Comparison of ENCODE assay signal across 8 mouse cellular contexts in genomic region chr14:30612523-30612922, GRCm38 (mm10). TPM values are rescaled to one million over a fixed set of nuclear protein-coding genes. Genes with fewer than 3 reads are reported as not detected.
DNase-seq lines count a peak whose midpoint lies in the region; ATAC-seq and TF ChIP-seq lines count a peak whose summit lies in the region.

No protein-coding gene starts in this region.

- 20% methylated on average over 7 of the region's 7 CpGs for WGBS in heart, embryonic 10.5 days
- 18% methylated on average over 7 of the region's 7 CpGs for WGBS in midbrain, postnatal 0 days

- peak; percentile 78 for TF ChIP-seq CTCF in midbrain, postnatal 0 days (IDR thresholded peaks at IDR 0.05)
- peak; percentile 95 for TF ChIP-seq CTCF in testis, adult 2 months (IDR thresholded peaks at IDR 0.05; ENCODE audit: control insufficient read depth, insufficient read depth, insufficient replicate concordance, low read depth, low read length)

- peak; percentile 76 for DNase-seq in layer of hippocampus, adult 11-12 months (ENCODE audit: low spot score)
- no peak for DNase-seq in layer of hippocampus, adult 9-10 months (ENCODE audit: low spot score)
- peak; percentile 87 for DNase-seq in adrenal gland, adult 2 months
- peak; percentile 77 for DNase-seq in embryo, embryonic 11 days
- peak; percentile 88 for DNase-seq in heart, embryonic 10.5 days (ENCODE audit: low spot score)
- DNase-seq in left cerebral cortex, postnatal 10 days (ENCODE audit: extremely low spot score in 1 of 2, low spot score in 2 of 2): peak; percentile 48 to 87
- DNase-seq in midbrain, postnatal 0 days (ENCODE audit: low spot score): peak; percentile 34

- TF ChIP-seq POLR2A in testis, adult 2 months (IDR thresholded peaks at IDR 0.05; ENCODE audit: control insufficient read depth, low read depth, low read length): no peak

- no peak overlapping the region for H3K4me3 ChIP-seq in heart, embryonic 10.5 days
- H3K4me3 ChIP-seq in midbrain, postnatal 0 days (ENCODE audit: low read depth, low read length): no peak overlapping the region
- H3K4me3 ChIP-seq in testis, adult 2 months (ENCODE audit: control insufficient read depth, low read depth, low read length): no peak overlapping the region

- no peak overlapping the region for H3K9ac ChIP-seq in midbrain, postnatal 0 days (replicated peaks; ENCODE audit: low read length, poor library complexity, severe bottlenecking)

- H3K9me3 ChIP-seq in heart, embryonic 10.5 days: no peaks in the 10 kb centered on the region
- H3K9me3 ChIP-seq in midbrain, postnatal 0 days (ENCODE audit: low read length): no peaks in the 10 kb centered on the region

- peaks cover 31% of the 10 kb centered on the region for H3K4me1 ChIP-seq in heart, embryonic 10.5 days
- no peaks in the 10 kb centered on the region for H3K4me1 ChIP-seq in midbrain, postnatal 0 days (ENCODE audit: insufficient read depth, low read length)
- H3K4me1 ChIP-seq in testis, adult 2 months (ENCODE audit: control insufficient read depth, insufficient read depth, low read length): no peaks in the 10 kb centered on the region

- H3K4me2 ChIP-seq in midbrain, postnatal 0 days (ENCODE audit: low read depth, low read length, poor library complexity, severe bottlenecking): no peak overlapping the region

- intact Hi-C loops in left cerebral cortex, postnatal 10 days (cut with DNase I): no loop called here

- no peak overlapping the region for H3K27ac ChIP-seq in heart, embryonic 10.5 days
- no peak overlapping the region for H3K27ac ChIP-seq in midbrain, postnatal 0 days (ENCODE audit: low read depth, low read length)
- H3K27ac ChIP-seq in testis, adult 2 months (ENCODE audit: control insufficient read depth, insufficient read depth, low read depth, low read length): no peak overlapping the region

- no peaks in the 10 kb centered on the region; the same call in 1 of the 2 replicates for H3K27me3 ChIP-seq in heart, embryonic 10.5 days (ENCODE audit: insufficient read depth, poor library complexity, severe bottlenecking)
- no peaks in the 10 kb centered on the region for H3K27me3 ChIP-seq in midbrain, postnatal 0 days (ENCODE audit: insufficient read depth, low read length)
- H3K27me3 ChIP-seq in testis, adult 2 months (ENCODE audit: control insufficient read depth, insufficient read depth, low read length): no peaks in the 10 kb centered on the region

- peaks cover 21% of the 10 kb centered on the region for H3K36me3 ChIP-seq in heart, embryonic 10.5 days
- H3K36me3 ChIP-seq in midbrain, postnatal 0 days (ENCODE audit: insufficient read depth, low read length): no peaks in the 10 kb centered on the region
- no peaks in the 10 kb centered on the region for H3K36me3 ChIP-seq in testis, adult 2 months (ENCODE audit: control insufficient read depth, insufficient read depth, low read length)

- ATAC-seq in midbrain, postnatal 0 days (ENCODE audit: low FRiP score): no peak

RNA-seq across cellular contexts. Expression of gene Prkcd, which starts 13.5 kb away (rescaled TPM):
- total RNA-seq in adrenal gland, adult 2 months (2021): 100 to 1,000 TPM in 1 of 2 experiments, 10 to 100 TPM in 1; 83.4 to 367 TPM
- 266 and 407 TPM in 2 replicates for polyA plus RNA-seq in adrenal gland, adult 2 months (2012; rRNA removed)
- 32.4 and 37.3 TPM in 2 replicates for polyA plus RNA-seq in heart, embryonic 10.5 days (2016; fragmentation: Nextera tagmentation; extraction: Ambion mirVana)
- 10 to 100 TPM; 17.1 to 19.4 TPM for total RNA-seq in left cerebral cortex, postnatal 10 days (2021)
- total RNA-seq in midbrain, postnatal 0 days (2014; rRNA removed): 17.0 and 19.1 TPM in 2 replicates
- 12.1 and 13.2 TPM in 2 replicates for polyA plus RNA-seq in midbrain, postnatal 0 days (2015; fragmentation: Nextera tagmentation; extraction: Ambion mirVana)
- 240 and 255 TPM in 2 replicates for polyA plus RNA-seq in testis, adult 2 months (2012; rRNA removed)

RNA-seq across cellular contexts. Expression of gene Rft1, which starts 41.6 kb away (rescaled TPM):
- total RNA-seq in adrenal gland, adult 2 months (2021): 10 to 100 TPM; 24.7 to 25.4 TPM
- polyA plus RNA-seq in adrenal gland, adult 2 months (2012; rRNA removed): 16.3 and 17.1 TPM in 2 replicates
- polyA plus RNA-seq in heart, embryonic 10.5 days (2016; fragmentation: Nextera tagmentation; extraction: Ambion mirVana): 11.6 and 11.8 TPM in 2 replicates
- total RNA-seq in left cerebral cortex, postnatal 10 days (2021): 10 to 100 TPM; 11.0 to 12.0 TPM
- 12.3 and 12.6 TPM in 2 replicates for total RNA-seq in midbrain, postnatal 0 days (2014; rRNA removed)
- polyA plus RNA-seq in midbrain, postnatal 0 days (2015; fragmentation: Nextera tagmentation; extraction: Ambion mirVana): 9.6 TPM in 2 replicates
- polyA plus RNA-seq in testis, adult 2 months (2012; rRNA removed): 6.3 and 8.1 TPM in 2 replicates
